Mouse (Mus musculus) embryonic facial prominence, embryonic 11.5 days (tissue): ENCODE results near the gene Slc25a53. TPM values are rescaled to one million over a fixed set of nuclear protein-coding genes. Genes with fewer than 3 reads are reported as not detected.

Experiments used
- ATAC-seq: fragments of 200-750 bp; cut with Nextera tagmentation; replicated peaks from 2 replicates; pipeline ENCODE4 v1.8.0; 2017; ENCODE audit warnings: low read depth; ENCODE audit not compliant: insufficient number of reproducible peaks, low FRiP score, low TSS enrichment
- DNase-seq: peaks from one replicate; pipeline ENCODE4 v3.0.0-alpha.2; 2015; ENCODE audit warnings: low spot score
- H3K27ac ChIP-seq: fragments of 300-500 bp; sonication (generic); replicated peaks from 2 replicates; pipeline ENCODE4 v1.5.1; 2014; ENCODE audit warnings: mild to moderate bottlenecking, low read depth, low read length, control low read depth
- H3K27me3 ChIP-seq: fragments of 300-500 bp; sonication (generic); 2 replicates; pipeline ENCODE4 v1.6.1; 2014; ENCODE audit warnings: mild to moderate bottlenecking, low read length, moderate library complexity, mixed read lengths; ENCODE audit not compliant: control insufficient read depth, insufficient read depth
- H3K36me3 ChIP-seq: fragments of 300-500 bp; sonication (generic); replicated peaks from 2 replicates; pipeline ENCODE4 v1.6.1; 2014; ENCODE audit warnings: low read depth, mild to moderate bottlenecking, low read length, moderate library complexity, mixed read lengths; ENCODE audit not compliant: control insufficient read depth, insufficient read depth
- H3K4me1 ChIP-seq: fragments of 300-500 bp; sonication (generic); 2 replicates; pipeline ENCODE4 v1.6.1; 2014; ENCODE audit warnings: low read length, mixed read lengths; ENCODE audit not compliant: control insufficient read depth, insufficient read depth
- H3K4me2 ChIP-seq: fragments of 300-500 bp; sonication (generic); 2 replicates; pipeline ENCODE4 v1.6.1; 2014; ENCODE audit warnings: low read depth, mild to moderate bottlenecking, control low read depth, low read length, moderate library complexity
- H3K4me3 ChIP-seq: fragments of 300-500 bp; sonication (generic); 2 replicates; pipeline ENCODE4 v1.5.1; 2014; ENCODE audit warnings: low read depth, low read length, control low read depth
- H3K9ac ChIP-seq: fragments of 300-500 bp; sonication (generic); replicated peaks from 2 replicates; pipeline ENCODE4 v1.6.1; 2014; ENCODE audit warnings: mild to moderate bottlenecking, control low read depth, low read length
- H3K9me3 ChIP-seq: fragments of 300-500 bp; sonication (generic); replicated peaks from 2 replicates; pipeline ENCODE4 v1.6.1; 2016; ENCODE audit warnings: mild to moderate bottlenecking, low read length, inconsistent platforms, mixed read lengths; ENCODE audit not compliant: control insufficient read depth
- WGBS: fragments of 180-500 bp; shearing (Covaris S2); extraction: QIAGEN DNeasy Blood & Tissue Kit; methylation state at CpG from one replicate; pipeline ENCODE4 v1.1.7; 2014; 5-methylcytosine and 5-hydroxymethylcytosine counted together
- polyA plus RNA-seq: library from polyadenylated mRNA; unstranded; fragments of >200 nt; fragmentation: Nextera tagmentation; extraction: Ambion mirVana; gene quantifications from 2 replicates; pipeline ENCODE4 v1.2.1, GENCODE M21; 2014

Slc25a53 gene
- polyA plus RNA-seq, 1 experiment from 2014 or later, result 13.4 TPM

GRCm38 (mm10) chrX:137030916-137031315 is 7.2 kb downstream of the Slc25a53 start:
- H3K4me3 ChIP-seq, result no peak overlapping the region
- no peak overlapping the region for H3K4me2 ChIP-seq
- H3K9ac ChIP-seq, result no peak overlapping the region
- H3K36me3 ChIP-seq, result no peaks in the 10 kb centered on the region
- 93% methylated on average over 8 of the region's 8 CpGs for WGBS
- no peak for ATAC-seq
- no peak overlapping the region for H3K27ac ChIP-seq
- no peaks in the 10 kb centered on the region for H3K27me3 ChIP-seq
- no peaks in the 10 kb centered on the region for H3K4me1 ChIP-seq
- H3K9me3 ChIP-seq, result no peaks in the 10 kb centered on the region
- DNase-seq, result no peak

- WGBS, result 20% methylated on average over 1 of the region's 1 CpGs
- H3K4me3 ChIP-seq, result no peak overlapping the region
- H3K27ac ChIP-seq, result no peak overlapping the region
- H3K36me3 ChIP-seq, result no peaks in the 10 kb centered on the region
- no peaks in the 10 kb centered on the region for H3K9me3 ChIP-seq
- H3K9ac ChIP-seq, result no peak overlapping the region
- no peaks in the 10 kb centered on the region for H3K4me1 ChIP-seq
- no peaks in the 10 kb centered on the region for H3K27me3 ChIP-seq
- H3K4me2 ChIP-seq, result no peak overlapping the region
- no peak for ATAC-seq
- peak; percentile 77 for DNase-seq
These were observed 18.8 kb downstream of the Slc25a53 start for GRCm38 (mm10) chrX:137019310-137019709.

- H3K9me3 ChIP-seq, result no peaks in the 10 kb centered on the region
- H3K9ac ChIP-seq, result no peak overlapping the region
- WGBS, result 43% methylated on average over 1 of the region's 1 CpGs
- H3K4me3 ChIP-seq, result no peak overlapping the region
- H3K36me3 ChIP-seq, result no peaks in the 10 kb centered on the region
- no peaks in the 10 kb centered on the region for H3K27me3 ChIP-seq
- no peak overlapping the region for H3K27ac ChIP-seq
- ATAC-seq, result no peak
- peak; percentile 19 for DNase-seq
- no peaks in the 10 kb centered on the region for H3K4me1 ChIP-seq
- no peak overlapping the region for H3K4me2 ChIP-seq
These were observed 20.4 kb downstream of the Slc25a53 start for GRCm38 (mm10) chrX:137017668-137018067.

- Histone ChIP-seq H3K4me3 (no peak overlapping the region), H3K9me3 (no peaks in the 10 kb centered on the region), H3K36me3 (no peaks in the 10 kb centered on the region), H3K27me3 (no peaks in the 10 kb centered on the region), H3K9ac (no peak overlapping the region), H3K4me1 (no peaks in the 10 kb centered on the region), H3K4me2 (no peak overlapping the region), H3K27ac (no peak overlapping the region)
- DNase-seq, result peak; percentile 76
- WGBS, result 54% methylated on average over 6 of the region's 6 CpGs
- ATAC-seq, result no peak
These were observed 22.9 kb downstream of the Slc25a53 start for GRCm38 (mm10) chrX:137015099-137015709.

- H3K27me3 ChIP-seq, result no peaks in the 10 kb centered on the region
- WGBS, result 88% methylated on average over 2 of the region's 2 CpGs
- DNase-seq (no peak), ATAC-seq (no peak)
- no peak overlapping the region for H3K27ac ChIP-seq
- H3K4me1 ChIP-seq, result no peaks in the 10 kb centered on the region
- H3K9me3 ChIP-seq, result no peaks in the 10 kb centered on the region
- H3K4me2 ChIP-seq, result no peak overlapping the region
- no peak overlapping the region for H3K9ac ChIP-seq
- no peaks in the 10 kb centered on the region for H3K36me3 ChIP-seq
- no peak overlapping the region for H3K4me3 ChIP-seq
These were observed 41.8 kb downstream of the Slc25a53 start for GRCm38 (mm10) chrX:136996256-136996655.

- ATAC-seq, result no peak
These were observed 44.5 kb downstream of the Slc25a53 start for GRCm38 (mm10) chrX:136993641-136994040.

GRCm38 (mm10) chrX:136992978-136993547 is 45.0 kb downstream of the Slc25a53 start, which contains the start of gene Zcchc18:
Gene Zcchc18 (plus strand): TSS chrX:136993155.
- ATAC-seq (peak; percentile 97), DNase-seq (peak; percentile 84)
- H3K4me2 ChIP-seq, result peak within 1 kb of the TSS; percentile 57
- H3K4me3 ChIP-seq, result peak within 1 kb of the TSS; percentile 39
- peak within 1 kb of the TSS; percentile 51 for H3K9ac ChIP-seq
- H3K27ac ChIP-seq, result 0 out of 2 replicates have a peak within 1 kb of the TSS, but pooled peaks have one; percentile 13
- WGBS, result 12% methylated on average over 26 of the region's 26 CpGs
- no peaks in the 10 kb centered on the region for H3K4me1 ChIP-seq
- H3K27me3 ChIP-seq, result no peaks in the 10 kb centered on the region
- H3K36me3 ChIP-seq, result no peaks in the 10 kb centered on the region
- H3K9me3 ChIP-seq, result no peaks in the 10 kb centered on the region

More at GRCm38 (mm10) chrX:136993641-136994040, 44.5 kb downstream of the Slc25a53 start:
- Histone ChIP-seq H3K9ac (peak overlapping the region; percentile 51), H3K36me3 (no peaks in the 10 kb centered on the region), H3K27me3 (no peaks in the 10 kb centered on the region), H3K4me2 (peak overlapping the region; percentile 57), H3K4me1 (no peaks in the 10 kb centered on the region), H3K27ac (0 out of 2 replicates have a peak overlapping the region, but pooled peaks have one; percentile 13), H3K4me3 (peak overlapping the region; percentile 39), H3K9me3 (no peaks in the 10 kb centered on the region)
- peak; percentile 49 for DNase-seq
- 41% methylated on average over 13 of the region's 14 CpGs for WGBS

GRCm38 (mm10) chrX:136992191-136992965 is 45.7 kb downstream of the Slc25a53 start:
- Histone ChIP-seq H3K4me1 (no peaks in the 10 kb centered on the region), H3K9ac (peak overlapping the region; percentile 41), H3K4me3 (peak overlapping the region; percentile 39), H3K27me3 (no peaks in the 10 kb centered on the region), H3K36me3 (no peaks in the 10 kb centered on the region), H3K9me3 (no peaks in the 10 kb centered on the region), H3K27ac (no peak overlapping the region), H3K4me2 (peak overlapping the region; percentile 36)
- peak; percentile 2 for DNase-seq
- 30% methylated on average over 19 of the region's 19 CpGs for WGBS
- peak; percentile 42 for ATAC-seq
